Mouse (Mus musculus): Measurements from ENCODE around the gene 1700028J19Rik. TPM values are rescaled to one million over a fixed set of nuclear protein-coding genes. Genes with fewer than 3 reads are reported as not detected.
"Not testable (repeated sequence)": the region's sequence is repeated elsewhere in the genome, so short reads cannot be mapped to it uniquely, and the experiment has no call there.

The 1700028J19Rik gene
- polyA plus RNA-seq, 1 experiment from 2014 or later: 1.0 TPM

GRCm38 (mm10) chr7:44225076-44225475, 21.4 kb downstream of the 1700028J19Rik start, which contains the start of gene Klk1:
TSS of gene Klk1 (plus strand) at chr7:44225360.
- TF ChIP-seq EP300 (IDR thresholded peaks at IDR 0.05): no peak
- TF ChIP-seq CTCF (IDR thresholded peaks at IDR 0.05): no peak

GRCm38 (mm10) chr7:44222335-44222734, 24.2 kb downstream of the 1700028J19Rik start:
- H3K27ac ChIP-seq (ENCODE audit: low read length); ATAC-seq: not testable (repeated sequence)
- WGBS: 53% methylated on average over 6 of the region's 6 CpGs

More at GRCm38 (mm10) chr7:44225076-44225475, 21.4 kb downstream of the 1700028J19Rik start, which contains the start of gene Klk1:
- no peak within 1 kb of the TSS for H3K4me3 ChIP-seq (ENCODE audit: low read depth, low read length)
- ATAC-seq: no peak
- H3K9me3 ChIP-seq (ENCODE audit: low read length): no peaks in the 10 kb centered on the region
- no peaks in the 10 kb centered on the region for H3K4me1 ChIP-seq (ENCODE audit: insufficient read depth, low read depth, low read length)
- no peak within 1 kb of the TSS for H3K27ac ChIP-seq (ENCODE audit: low read length)
- no peak for DNase-seq (ENCODE audit: low spot score)
- no peak within 1 kb of the TSS for H3K4me2 ChIP-seq (replicated peaks; ENCODE audit: low read depth, low read length)
- 40% methylated on average over 1 of the region's 1 CpGs for WGBS
- H3K27me3 ChIP-seq (replicated peaks; ENCODE audit: insufficient read depth, low read length): no peaks in the 10 kb centered on the region
- H3K36me3 ChIP-seq (ENCODE audit: insufficient read depth, low read length): no peaks in the 10 kb centered on the region
- H3K9ac ChIP-seq (replicated peaks; ENCODE audit: low read depth): no peak within 1 kb of the TSS

GRCm38 (mm10) chr7:44221601-44222000, 24.9 kb downstream of the 1700028J19Rik start:
- H3K27me3 ChIP-seq (replicated peaks; ENCODE audit: insufficient read depth, low read length); H3K4me1 ChIP-seq (ENCODE audit: insufficient read depth, low read depth, low read length); ATAC-seq; H3K9me3 ChIP-seq (ENCODE audit: low read length); H3K4me3 ChIP-seq (ENCODE audit: low read depth, low read length); DNase-seq (ENCODE audit: low spot score); H3K27ac ChIP-seq (ENCODE audit: low read length); H3K9ac ChIP-seq (replicated peaks; ENCODE audit: low read depth); H3K36me3 ChIP-seq (ENCODE audit: insufficient read depth, low read length); H3K4me2 ChIP-seq (replicated peaks; ENCODE audit: low read depth, low read length): not testable (repeated sequence)
- 56% methylated on average over 8 of the region's 10 CpGs for WGBS

More at GRCm38 (mm10) chr7:44222335-44222734, 24.2 kb downstream of the 1700028J19Rik start:
- not testable (repeated sequence) for H3K9ac ChIP-seq (replicated peaks; ENCODE audit: low read depth); H3K4me1 ChIP-seq (ENCODE audit: insufficient read depth, low read depth, low read length); H3K36me3 ChIP-seq (ENCODE audit: insufficient read depth, low read length); DNase-seq (ENCODE audit: low spot score); H3K4me3 ChIP-seq (ENCODE audit: low read depth, low read length); H3K9me3 ChIP-seq (ENCODE audit: low read length); H3K27me3 ChIP-seq (replicated peaks; ENCODE audit: insufficient read depth, low read length); H3K4me2 ChIP-seq (replicated peaks; ENCODE audit: low read depth, low read length)

GRCm38 (mm10) chr7:44215645-44216044, 30.9 kb downstream of the 1700028J19Rik start, which contains the start of gene Klk1b5:
TSS of gene Klk1b5 (plus strand) at chr7:44215945.
- Histone ChIP-seq H3K4me2 (replicated peaks; ENCODE audit: low read depth, low read length) (no peak within 1 kb of the TSS), H3K4me1 (ENCODE audit: insufficient read depth, low read depth, low read length) (no peaks in the 10 kb centered on the region), H3K27me3 (replicated peaks; ENCODE audit: insufficient read depth, low read length) (no peaks in the 10 kb centered on the region), H3K9ac (replicated peaks; ENCODE audit: low read depth) (no peak within 1 kb of the TSS), H3K27ac (ENCODE audit: low read length) (no peak within 1 kb of the TSS), H3K9me3 (ENCODE audit: low read length) (no peaks in the 10 kb centered on the region), H3K36me3 (ENCODE audit: insufficient read depth, low read length) (no peaks in the 10 kb centered on the region), H3K4me3 (ENCODE audit: low read depth, low read length) (no peak within 1 kb of the TSS)
- TF ChIP-seq EP300 (IDR thresholded peaks at IDR 0.05) (no peak), CTCF (IDR thresholded peaks at IDR 0.05) (no peak)
- 76% methylated on average over 1 of the region's 1 CpGs for whole genome bisulfite sequencing
- no peak for DNase-seq (ENCODE audit: low spot score)
- ATAC-seq: no peak

GRCm38 (mm10) chr7:44208307-44208706, 38.2 kb downstream of the 1700028J19Rik start:
- Histone ChIP-seq H3K4me2 (replicated peaks; ENCODE audit: low read depth, low read length) (no peak overlapping the region), H3K27me3 (replicated peaks; ENCODE audit: insufficient read depth, low read length) (no peaks in the 10 kb centered on the region), H3K9me3 (ENCODE audit: low read length) (no peaks in the 10 kb centered on the region), H3K9ac (replicated peaks; ENCODE audit: low read depth) (no peak overlapping the region), H3K4me1 (ENCODE audit: insufficient read depth, low read depth, low read length) (no peaks in the 10 kb centered on the region), H3K36me3 (ENCODE audit: insufficient read depth, low read length) (no peaks in the 10 kb centered on the region), H3K27ac (ENCODE audit: low read length) (no peak overlapping the region), H3K4me3 (ENCODE audit: low read depth, low read length) (no peak overlapping the region)
- no peak for ATAC-seq
- no peak for TF ChIP-seq CTCF (IDR thresholded peaks at IDR 0.05)
- TF ChIP-seq EP300 (IDR thresholded peaks at IDR 0.05): no peak
- 80% methylated on average over 3 of the region's 3 CpGs for WGBS
- no peak for DNase-seq (ENCODE audit: low spot score)

- H3K4me1 ChIP-seq (ENCODE audit: insufficient read depth, low read depth, low read length); H3K27ac ChIP-seq (ENCODE audit: low read length); H3K27me3 ChIP-seq (replicated peaks; ENCODE audit: insufficient read depth, low read length); DNase-seq (ENCODE audit: low spot score); ATAC-seq; H3K9me3 ChIP-seq (ENCODE audit: low read length); H3K9ac ChIP-seq (replicated peaks; ENCODE audit: low read depth); H3K4me2 ChIP-seq (replicated peaks; ENCODE audit: low read depth, low read length); H3K36me3 ChIP-seq (ENCODE audit: insufficient read depth, low read length); H3K4me3 ChIP-seq (ENCODE audit: low read depth, low read length): not testable (repeated sequence)
- WGBS: 16% methylated on average over 3 of the region's 3 CpGs
These were observed 39.4 kb downstream of the 1700028J19Rik start, which contains the start of gene Klk1b4 for GRCm38 (mm10) chr7:44207135-44207534. TSS of gene Klk1b4 (plus strand) at chr7:44207435.

DNA sequence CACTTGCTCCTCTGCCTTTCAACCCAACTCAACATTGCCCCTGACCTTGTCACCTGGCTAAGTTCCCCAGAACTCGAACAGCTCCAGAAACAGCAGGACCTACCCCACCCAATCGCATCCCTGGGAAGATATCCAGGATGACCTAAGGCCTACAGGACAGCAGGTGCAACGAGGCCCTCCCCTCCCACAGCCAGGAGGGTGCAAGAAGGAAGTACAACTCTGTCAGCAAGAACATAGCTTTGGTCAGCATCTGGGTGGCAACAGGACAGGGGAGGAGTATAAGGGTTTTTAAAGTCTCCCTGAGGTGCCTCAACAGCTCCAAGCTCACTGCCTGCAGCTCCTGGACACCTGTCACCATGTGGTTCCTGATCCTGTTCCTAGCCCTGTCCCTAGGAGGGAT, 48.6 kb downstream of the 1700028J19Rik start, which contains the start of gene Klk1b3:
Gene Klk1b3 (plus strand): TSS at position 301 of the 400 bp plus-strand sequence.
- 54% methylated on average over 3 of the region's 3 CpGs for WGBS
- Histone ChIP-seq H3K4me2 (replicated peaks; ENCODE audit: low read depth, low read length) (no peak within 1 kb of the TSS), H3K27ac (ENCODE audit: low read length) (no peak within 1 kb of the TSS), H3K4me3 (ENCODE audit: low read depth, low read length) (no peak within 1 kb of the TSS), H3K4me1 (ENCODE audit: insufficient read depth, low read depth, low read length) (no peaks in the 10 kb centered on the region), H3K9ac (replicated peaks; ENCODE audit: low read depth) (no peak within 1 kb of the TSS), H3K36me3 (ENCODE audit: insufficient read depth, low read length) (no peaks in the 10 kb centered on the region), H3K9me3 (ENCODE audit: low read length) (no peaks in the 10 kb centered on the region), H3K27me3 (replicated peaks; ENCODE audit: insufficient read depth, low read length) (no peaks in the 10 kb centered on the region)
- ATAC-seq (no peak), DNase-seq (ENCODE audit: low spot score) (no peak)
- TF ChIP-seq CTCF (IDR thresholded peaks at IDR 0.05) (no peak), EP300 (IDR thresholded peaks at IDR 0.05) (no peak)

- not testable (repeated sequence) for H3K9me3 ChIP-seq (ENCODE audit: low read length); H3K4me3 ChIP-seq (ENCODE audit: low read depth, low read length); H3K9ac ChIP-seq (replicated peaks; ENCODE audit: low read depth); H3K4me1 ChIP-seq (ENCODE audit: insufficient read depth, low read depth, low read length); H3K36me3 ChIP-seq (ENCODE audit: insufficient read depth, low read length); DNase-seq (ENCODE audit: low spot score); H3K27me3 ChIP-seq (replicated peaks; ENCODE audit: insufficient read depth, low read length); H3K27ac ChIP-seq (ENCODE audit: low read length); H3K4me2 ChIP-seq (replicated peaks; ENCODE audit: low read depth, low read length); ATAC-seq
- WGBS: 90% methylated on average over 1 of the region's 1 CpGs
These were observed 53.0 kb downstream of the 1700028J19Rik start for GRCm38 (mm10) chr7:44193466-44193865.

- DNase-seq (ENCODE audit: low spot score); H3K9ac ChIP-seq (replicated peaks; ENCODE audit: low read depth); H3K9me3 ChIP-seq (ENCODE audit: low read length); H3K27ac ChIP-seq (ENCODE audit: low read length); H3K36me3 ChIP-seq (ENCODE audit: insufficient read depth, low read length); H3K27me3 ChIP-seq (replicated peaks; ENCODE audit: insufficient read depth, low read length); ATAC-seq; H3K4me1 ChIP-seq (ENCODE audit: insufficient read depth, low read depth, low read length); H3K4me3 ChIP-seq (ENCODE audit: low read depth, low read length); H3K4me2 ChIP-seq (replicated peaks; ENCODE audit: low read depth, low read length): not testable (repeated sequence)
These were observed 58.6 kb downstream of the 1700028J19Rik start, which contains the start of gene Klk1b24 for GRCm38 (mm10) chr7:44187936-44188335. TSS of gene Klk1b24 (plus strand) at chr7:44188236.
